ENCODE assay signal across 8 mouse cellular contexts in genomic region chr7:3332619-3333521, GRCm38 (mm10). TPM values are rescaled to one million over a fixed set of nuclear protein-coding genes. Genes with fewer than 3 reads are reported as not detected.
DNase-seq lines count a peak whose midpoint lies in the region; ATAC-seq and TF ChIP-seq lines count a peak whose summit lies in the region.

Gene Cacng7, plus strand, starts transcription at chr7:3332955.

- H3K36me3 ChIP-seq in kidney, embryonic 15.5 days: no peaks in the 10 kb centered on the region
- H3K36me3 ChIP-seq in intestine, embryonic 16.5 days (ENCODE audit: control insufficient read depth, insufficient read depth, low read length): no peaks in the 10 kb centered on the region
- no peaks in the 10 kb centered on the region for H3K36me3 ChIP-seq in liver, embryonic 12.5 days

- H3K27me3 ChIP-seq in kidney, embryonic 15.5 days: peaks cover 26% of the 10 kb centered on the region
- peaks cover 20% of the 10 kb centered on the region for H3K27me3 ChIP-seq in intestine, embryonic 16.5 days (replicated peaks; ENCODE audit: control insufficient read depth, insufficient read depth, low read length)
- H3K27me3 ChIP-seq in liver, embryonic 12.5 days (replicated peaks): peaks cover 73% of the 10 kb centered on the region

- TF ChIP-seq CTCF in gastrocnemius, adult 2 months (IDR thresholded peaks at IDR 0.05): no peak

- H3K9ac ChIP-seq in kidney, embryonic 15.5 days: peak within 1 kb of the TSS; percentile 54
- peak within 1 kb of the TSS; percentile 69 for H3K9ac ChIP-seq in intestine, embryonic 16.5 days (ENCODE audit: low read depth, low read length)
- 0 out of 2 replicates have a peak within 1 kb of the TSS, but pooled peaks have one; percentile 8 for H3K9ac ChIP-seq in liver, embryonic 12.5 days

- peak within 1 kb of the TSS; percentile 77 for H3K4me2 ChIP-seq in kidney, embryonic 15.5 days
- H3K4me2 ChIP-seq in intestine, embryonic 16.5 days (ENCODE audit: low read depth, low read length): peak within 1 kb of the TSS; percentile 62
- peak within 1 kb of the TSS; percentile 42 for H3K4me2 ChIP-seq in liver, embryonic 12.5 days

- H3K9me3 ChIP-seq in kidney, embryonic 15.5 days (replicated peaks): no peaks in the 10 kb centered on the region
- H3K9me3 ChIP-seq in intestine, embryonic 16.5 days (ENCODE audit: control insufficient read depth, low read length): no peaks in the 10 kb centered on the region
- H3K9me3 ChIP-seq in liver, embryonic 12.5 days (replicated peaks): no peaks in the 10 kb centered on the region

- intact Hi-C loops in gastrocnemius, adult 2 months (cut with DNase I): loop anchor here (5.0 to 10.0 kb wide), 3 partner anchors 44 to 284 kb away; partner anchors contain the start of genes Ndufa3 and Oscar

- ATAC-seq in kidney, embryonic 15.5 days (replicated peaks; ENCODE audit: low FRiP score): peak; percentile 68
- peak; percentile 64 for ATAC-seq in intestine, embryonic 16.5 days
- ATAC-seq in liver, embryonic 12.5 days: no peak
- no peak for ATAC-seq in erythroid progenitor cell, adult 5-6 weeks (replicated peaks; ENCODE audit: low FRiP score, poor library complexity, severe bottlenecking)

- H3K27ac ChIP-seq in kidney, embryonic 15.5 days: peak within 1 kb of the TSS; percentile 67
- H3K27ac ChIP-seq in gastrocnemius, adult 2 months: peak within 1 kb of the TSS; percentile 73
- peak within 1 kb of the TSS; percentile 80 for H3K27ac ChIP-seq in intestine, embryonic 16.5 days (ENCODE audit: low read length)
- H3K27ac ChIP-seq in liver, embryonic 12.5 days: no peak within 1 kb of the TSS

- DNase-seq in kidney, adult 9 months: no peak
- DNase-seq in cerebellum, postnatal 10 days: peak; percentile 85 to 88
- peak; percentile 68 for DNase-seq in gastrocnemius, adult 2 months
- DNase-seq in retina, postnatal 7 days (ENCODE audit: low read depth, low spot score): peak; percentile 33

- under 1% methylated on average over 60 of the region's 65 CpGs for WGBS in kidney, embryonic 15.5 days
- WGBS in intestine, embryonic 16.5 days: 1% methylated on average over 61 of the region's 65 CpGs
- 3% methylated on average over 56 of the region's 65 CpGs for WGBS in liver, embryonic 12.5 days (ENCODE audit: insufficient replicate concordance)

- peaks cover 39% of the 10 kb centered on the region for H3K4me1 ChIP-seq in kidney, embryonic 15.5 days
- H3K4me1 ChIP-seq in intestine, embryonic 16.5 days (ENCODE audit: control insufficient read depth, insufficient read depth, low read length): peaks cover 12% of the 10 kb centered on the region
- no peaks in the 10 kb centered on the region for H3K4me1 ChIP-seq in liver, embryonic 12.5 days

- peak within 1 kb of the TSS; percentile 66 for H3K4me3 ChIP-seq in kidney, embryonic 15.5 days (replicated peaks)
- H3K4me3 ChIP-seq in gastrocnemius, adult 2 months: peak within 1 kb of the TSS; percentile 73
- H3K4me3 ChIP-seq in intestine, embryonic 16.5 days (ENCODE audit: low read length): peak within 1 kb of the TSS; percentile 60
- H3K4me3 ChIP-seq in liver, embryonic 12.5 days: peak within 1 kb of the TSS; percentile 36

RNA-seq across cellular contexts. Expression of gene Cacng7, which starts in this region (rescaled TPM):
- 0.90 and 1.00 TPM in 2 replicates for polyA plus RNA-seq in kidney, embryonic 15.5 days (2015; fragmentation: Nextera tagmentation; extraction: Ambion mirVana)
- total RNA-seq in gastrocnemius, adult 2 months (2021): 10 to 100 TPM in 1 of 2 experiments, 1 to 10 TPM in 1; 8.4 to 16.2 TPM
- polyA plus RNA-seq in intestine, embryonic 16.5 days (2015; fragmentation: Nextera tagmentation; extraction: Ambion mirVana): 0.53 and 1.1 TPM in 2 replicates
- polyA plus RNA-seq in liver, embryonic 12.5 days (2016; fragmentation: Nextera tagmentation; extraction: Ambion mirVana): 0.07 TPM in 1 of 2 replicates, not detected in the other
- not detected in 2 replicates for total RNA-seq in erythroid progenitor cell, adult 5-6 weeks (2015; ENCODE audit: low replicate concordance)
- 2.1 TPM in 1 of 2 replicates, not detected in the other for total RNA-seq in erythroid progenitor cell, adult 5-6 weeks (2017; ENCODE audit: low replicate concordance)

Comparison
In these comparisons a context has a peak if more than half of its experiments do, and no peak if none do; other contexts are left out.
1. Peak in ATAC-seq, H3K4me3 ChIP-seq, H3K27ac ChIP-seq, H3K9ac ChIP-seq and H3K4me2 ChIP-seq in kidney, embryonic 15.5 days; RNA of the gene not detected or under 1 TPM.
2. H3K9ac ChIP-seq: peak in every context shown above with its lines; median percentile 69 in intestine, embryonic 16.5 days; 54 in kidney, embryonic 15.5 days; 8 in liver, embryonic 12.5 days.